Mouse (Mus musculus): Measurements from ENCODE around the gene Orm2. TPM values are rescaled to one million over a fixed set of nuclear protein-coding genes. Genes with fewer than 3 reads are reported as not detected.
"Not testable (repeated sequence)": the region's sequence is repeated elsewhere in the genome, so short reads cannot be mapped to it uniquely, and the experiment has no call there.

Orm2 gene
- not detected in 2 replicates for polyA plus RNA-seq (2014; fragmentation: Nextera tagmentation; extraction: Ambion mirVana)

GRCm38 (mm10) chr4:63362150-63362549 is at the start of gene Orm2:
Orm2 (plus strand) TSS chr4:63362449.
- no peak within 1 kb of the TSS for H3K27ac ChIP-seq (ENCODE audit: low read depth, low read length)
- no peak within 1 kb of the TSS for H3K4me2 ChIP-seq
- H3K9me3 ChIP-seq (replicated peaks; ENCODE audit: control insufficient read depth, low read length) = no peaks in the 10 kb centered on the region
- no peaks in the 10 kb centered on the region for H3K4me1 ChIP-seq (ENCODE audit: control insufficient read depth, insufficient read depth, low read length)
- ATAC-seq (replicated peaks; ENCODE audit: insufficient number of reproducible peaks, low FRiP score, low TSS enrichment) = no peak
- 85% methylated on average over 5 of the region's 5 CpGs for WGBS (ENCODE audit: insufficient replicate concordance)
- H3K27me3 ChIP-seq (ENCODE audit: control insufficient read depth, insufficient read depth, low read length) = no peaks in the 10 kb centered on the region
- H3K36me3 ChIP-seq (ENCODE audit: control insufficient read depth, insufficient read depth, low read length) = no peaks in the 10 kb centered on the region
- H3K9ac ChIP-seq (ENCODE audit: low read depth, low read length) = no peak within 1 kb of the TSS
- H3K4me3 ChIP-seq (ENCODE audit: low read depth, low read length) = no peak within 1 kb of the TSS

DNA sequence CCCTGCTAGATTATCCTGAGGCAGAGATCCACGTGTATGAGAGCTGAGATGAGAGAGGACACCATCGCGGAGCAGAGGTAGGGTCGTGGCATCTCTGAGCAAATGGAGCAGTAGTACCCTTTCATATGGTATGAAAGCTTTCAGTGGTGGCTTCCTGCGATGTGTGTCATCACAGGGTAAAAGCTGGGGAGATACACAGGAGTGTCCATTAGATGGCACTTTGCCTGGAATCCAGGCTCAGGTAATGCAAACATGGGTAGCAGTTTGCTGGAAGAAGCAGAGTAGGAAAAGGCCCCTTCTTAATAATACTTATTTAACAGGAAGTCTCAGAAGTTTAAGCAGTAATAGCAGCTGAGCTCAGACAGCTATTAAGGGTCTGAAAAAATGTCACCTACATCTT is 48.2 kb upstream of the Orm2 start:
- Histone ChIP-seq H3K4me3 (ENCODE audit: low read depth, low read length) (no peak overlapping the region), H3K4me1 (ENCODE audit: control insufficient read depth, insufficient read depth, low read length) (peaks cover 15% of the 10 kb centered on the region), H3K36me3 (ENCODE audit: control insufficient read depth, insufficient read depth, low read length) (no peaks in the 10 kb centered on the region), H3K4me2 (no peak overlapping the region), H3K9me3 (replicated peaks; ENCODE audit: control insufficient read depth, low read length) (no peaks in the 10 kb centered on the region), H3K27me3 (ENCODE audit: control insufficient read depth, insufficient read depth, low read length) (no peaks in the 10 kb centered on the region), H3K27ac (ENCODE audit: low read depth, low read length) (no peak overlapping the region), H3K9ac (ENCODE audit: low read depth, low read length) (no peak overlapping the region)
- WGBS (ENCODE audit: insufficient replicate concordance) = 79% methylated on average over 5 of the region's 5 CpGs
- no peak for ATAC-seq (replicated peaks; ENCODE audit: insufficient number of reproducible peaks, low FRiP score, low TSS enrichment)

DNA sequence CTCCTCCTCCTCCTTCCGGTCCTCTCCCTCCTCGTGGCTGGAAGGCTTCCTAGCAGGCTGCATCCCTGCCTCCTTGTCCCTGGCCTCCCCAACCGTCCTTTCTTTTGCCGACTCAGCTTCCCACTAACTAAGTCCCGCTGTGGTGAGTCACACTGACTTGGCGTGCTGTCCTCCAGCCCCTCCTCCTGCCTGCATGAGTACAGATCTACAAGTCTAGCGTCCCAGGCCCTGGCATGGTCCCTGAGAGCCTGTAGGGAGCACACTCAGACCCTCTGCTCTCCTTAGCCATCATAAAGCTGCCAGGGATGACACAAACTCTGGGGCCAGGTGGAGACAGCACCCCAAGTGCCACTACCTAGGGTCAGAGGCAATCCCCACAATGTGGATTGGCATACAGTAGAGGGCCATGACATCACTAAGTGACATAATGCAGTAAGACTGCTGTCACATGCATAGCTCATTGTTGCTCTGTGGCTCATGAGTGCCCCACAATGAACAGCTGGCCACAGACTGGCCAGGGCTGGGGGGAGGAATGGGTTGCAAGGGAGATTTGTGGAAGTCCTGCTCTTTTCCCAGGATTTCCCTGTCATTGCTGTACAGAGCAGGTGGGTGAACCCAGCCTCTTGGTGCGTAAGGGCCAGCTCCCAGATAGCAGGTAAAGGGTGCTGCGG is 46.0 kb upstream of the Orm2 start:
- 63% methylated on average over 9 of the region's 9 CpGs for WGBS (ENCODE audit: insufficient replicate concordance)
- no peak overlapping the region for H3K27ac ChIP-seq (ENCODE audit: low read depth, low read length)
- no peak overlapping the region for H3K4me3 ChIP-seq (ENCODE audit: low read depth, low read length)
- H3K4me2 ChIP-seq = no peak overlapping the region
- H3K4me1 ChIP-seq (ENCODE audit: control insufficient read depth, insufficient read depth, low read length) = 0 out of 2 replicates have a peak, but pooled peaks cover 2% of the 10 kb centered on the region
- H3K9ac ChIP-seq (ENCODE audit: low read depth, low read length) = no peak overlapping the region
- no peaks in the 10 kb centered on the region for H3K36me3 ChIP-seq (ENCODE audit: control insufficient read depth, insufficient read depth, low read length)
- H3K9me3 ChIP-seq (replicated peaks; ENCODE audit: control insufficient read depth, low read length) = no peaks in the 10 kb centered on the region
- ATAC-seq (replicated peaks; ENCODE audit: insufficient number of reproducible peaks, low FRiP score, low TSS enrichment) = no peak
- no peaks in the 10 kb centered on the region for H3K27me3 ChIP-seq (ENCODE audit: control insufficient read depth, insufficient read depth, low read length)

GRCm38 (mm10) chr4:63319566-63319965 is 42.7 kb upstream of the Orm2 start:
- H3K36me3 ChIP-seq (ENCODE audit: control insufficient read depth, insufficient read depth, low read length); H3K9me3 ChIP-seq (replicated peaks; ENCODE audit: control insufficient read depth, low read length): not testable (repeated sequence)
- 17% methylated on average over 3 of the region's 3 CpGs for WGBS (ENCODE audit: insufficient replicate concordance)

DNA sequence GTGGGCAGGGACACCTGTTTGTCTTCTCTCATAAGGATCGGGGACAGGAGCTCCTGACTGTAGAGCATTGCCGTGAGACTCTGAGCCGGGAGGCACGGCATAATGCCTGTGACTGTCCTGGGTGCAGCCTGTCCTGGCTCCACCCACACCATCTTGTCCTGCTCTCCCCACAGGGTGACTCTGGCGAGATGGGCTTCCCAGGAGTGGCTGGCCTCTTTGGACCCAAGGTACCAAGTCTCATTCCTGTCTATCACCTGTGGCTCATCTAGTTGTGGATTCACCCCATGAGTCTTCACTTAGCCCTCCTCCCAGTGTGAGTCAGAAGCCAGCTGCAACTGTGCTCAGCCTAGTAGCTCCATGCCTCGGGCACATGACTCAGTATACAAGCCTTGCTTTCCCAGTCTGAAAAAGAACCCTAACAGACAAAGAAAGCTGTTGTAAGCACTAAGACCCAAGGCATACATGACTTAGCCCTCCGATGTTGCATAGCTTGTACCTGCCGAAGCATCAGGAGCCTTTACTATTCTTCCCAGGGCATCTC is 38.9 kb upstream of the Orm2 start:
- no peak for ATAC-seq (replicated peaks; ENCODE audit: insufficient number of reproducible peaks, low FRiP score, low TSS enrichment)
- no peak overlapping the region for H3K27ac ChIP-seq (ENCODE audit: low read depth, low read length)
- no peak overlapping the region for H3K9ac ChIP-seq (ENCODE audit: low read depth, low read length)
- H3K4me2 ChIP-seq = no peak overlapping the region
- H3K4me3 ChIP-seq (ENCODE audit: low read depth, low read length) = no peak overlapping the region
- H3K4me1 ChIP-seq (ENCODE audit: control insufficient read depth, insufficient read depth, low read length) = no peaks in the 10 kb centered on the region
- no peaks in the 10 kb centered on the region; the same call in 1 of the 2 replicates for H3K36me3 ChIP-seq (ENCODE audit: control insufficient read depth, insufficient read depth, low read length)
- no peaks in the 10 kb centered on the region for H3K9me3 ChIP-seq (replicated peaks; ENCODE audit: control insufficient read depth, low read length)
- WGBS (ENCODE audit: insufficient replicate concordance) = 63% methylated on average over 8 of the region's 8 CpGs
- H3K27me3 ChIP-seq (ENCODE audit: control insufficient read depth, insufficient read depth, low read length) = no peaks in the 10 kb centered on the region

More at GRCm38 (mm10) chr4:63319566-63319965, 42.7 kb upstream of the Orm2 start:
- not testable (repeated sequence) for H3K27ac ChIP-seq (ENCODE audit: low read depth, low read length); H3K4me3 ChIP-seq (ENCODE audit: low read depth, low read length); H3K9ac ChIP-seq (ENCODE audit: low read depth, low read length); H3K27me3 ChIP-seq (ENCODE audit: control insufficient read depth, insufficient read depth, low read length); ATAC-seq (replicated peaks; ENCODE audit: insufficient number of reproducible peaks, low FRiP score, low TSS enrichment); H3K4me1 ChIP-seq (ENCODE audit: control insufficient read depth, insufficient read depth, low read length); H3K4me2 ChIP-seq

DNA sequence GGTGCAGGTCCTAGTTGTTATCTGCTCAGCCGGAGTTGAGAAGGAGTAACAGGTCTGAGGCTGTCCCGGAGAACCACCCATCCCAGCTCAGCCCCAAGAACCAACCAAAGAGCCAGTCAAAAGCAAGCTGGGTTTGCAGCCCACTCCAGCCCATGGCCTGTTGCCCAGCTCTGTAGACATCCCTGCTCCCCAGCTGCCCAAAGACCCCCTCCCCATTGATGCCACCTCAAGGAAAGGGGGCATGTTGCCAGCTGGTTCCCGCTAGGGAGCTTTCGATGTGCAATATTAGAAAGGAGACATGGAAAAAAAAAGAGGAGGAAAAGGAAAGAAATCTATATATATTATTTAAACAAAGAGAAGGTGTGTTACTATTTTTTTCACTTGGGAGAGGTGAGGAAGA is 28.8 kb upstream of the Orm2 start:
- WGBS (ENCODE audit: insufficient replicate concordance) = 87% methylated on average over 4 of the region's 4 CpGs
- Histone ChIP-seq H3K9me3 (replicated peaks; ENCODE audit: control insufficient read depth, low read length) (no peaks in the 10 kb centered on the region), H3K9ac (ENCODE audit: low read depth, low read length) (no peak overlapping the region), H3K27me3 (ENCODE audit: control insufficient read depth, insufficient read depth, low read length) (no peaks in the 10 kb centered on the region), H3K4me1 (ENCODE audit: control insufficient read depth, insufficient read depth, low read length) (no peaks in the 10 kb centered on the region), H3K36me3 (ENCODE audit: control insufficient read depth, insufficient read depth, low read length) (0 out of 2 replicates have a peak, but pooled peaks cover 3% of the 10 kb centered on the region), H3K27ac (ENCODE audit: low read depth, low read length) (no peak overlapping the region), H3K4me2 (no peak overlapping the region), H3K4me3 (ENCODE audit: low read depth, low read length) (no peak overlapping the region)
- no peak for ATAC-seq (replicated peaks; ENCODE audit: insufficient number of reproducible peaks, low FRiP score, low TSS enrichment)

DNA sequence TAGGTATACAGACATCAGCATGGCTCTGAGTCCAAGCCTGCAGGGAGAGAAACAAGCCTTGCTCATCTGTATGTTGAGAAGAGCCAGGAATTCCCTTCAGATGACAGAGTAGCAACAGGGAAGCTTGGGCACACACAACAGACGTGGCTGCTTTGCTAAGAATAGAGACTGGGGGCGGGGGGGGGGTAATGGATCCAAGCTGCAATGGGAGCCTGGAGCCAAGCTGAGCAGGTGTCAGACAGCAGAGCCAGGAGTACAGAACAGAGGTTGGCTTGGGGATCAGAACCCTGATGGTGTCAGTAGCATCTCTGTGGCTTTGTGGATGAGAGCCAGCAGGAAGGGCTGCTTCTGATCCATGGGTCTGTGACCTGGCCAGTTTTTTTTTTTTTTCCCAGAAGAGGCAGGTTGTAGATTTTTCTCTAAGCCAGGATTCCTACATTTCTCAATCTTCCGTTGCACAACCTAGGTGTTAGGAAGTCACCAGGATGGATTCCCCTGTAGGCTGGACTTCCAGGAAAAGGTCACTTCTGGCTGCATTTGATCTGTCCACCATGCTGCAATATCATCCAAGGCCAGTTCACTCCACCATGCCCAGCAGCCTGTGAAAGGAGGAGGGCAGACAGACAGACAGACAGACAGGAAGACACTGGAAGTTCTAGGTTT is 23.7 kb upstream of the Orm2 start:
- no peak for ATAC-seq (replicated peaks; ENCODE audit: insufficient number of reproducible peaks, low FRiP score, low TSS enrichment)
- Histone ChIP-seq H3K9me3 (replicated peaks; ENCODE audit: control insufficient read depth, low read length) (no peaks in the 10 kb centered on the region), H3K27ac (ENCODE audit: low read depth, low read length) (no peak overlapping the region), H3K36me3 (ENCODE audit: control insufficient read depth, insufficient read depth, low read length) (no peaks in the 10 kb centered on the region), H3K4me1 (ENCODE audit: control insufficient read depth, insufficient read depth, low read length) (no peaks in the 10 kb centered on the region), H3K9ac (ENCODE audit: low read depth, low read length) (no peak overlapping the region), H3K4me2 (no peak overlapping the region), H3K27me3 (ENCODE audit: control insufficient read depth, insufficient read depth, low read length) (no peaks in the 10 kb centered on the region), H3K4me3 (ENCODE audit: low read depth, low read length) (no peak overlapping the region)
- WGBS (ENCODE audit: insufficient replicate concordance) = 58% methylated on average over 3 of the region's 3 CpGs

DNA sequence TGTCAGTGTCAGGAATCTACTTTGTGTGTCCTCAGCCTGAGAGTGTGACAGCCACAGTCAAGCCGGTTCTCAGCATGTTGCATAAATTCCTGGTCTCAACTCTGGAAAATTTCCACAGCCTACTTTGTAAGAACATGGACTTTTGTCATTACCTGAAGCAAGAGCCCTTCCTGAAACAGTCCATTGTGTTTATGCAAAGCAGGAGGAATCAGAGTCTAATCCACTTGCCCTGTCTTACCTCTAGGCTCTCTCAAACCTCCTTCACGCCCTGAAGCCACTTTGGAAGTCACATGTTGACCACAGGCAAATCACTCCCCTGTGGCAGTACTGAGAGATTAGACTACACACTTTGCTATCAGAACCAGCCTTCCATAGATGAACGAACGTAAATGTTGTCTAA is 19.8 kb upstream of the Orm2 start:
- Histone ChIP-seq H3K4me1 (ENCODE audit: control insufficient read depth, insufficient read depth, low read length) (no peaks in the 10 kb centered on the region), H3K27me3 (ENCODE audit: control insufficient read depth, insufficient read depth, low read length) (no peaks in the 10 kb centered on the region), H3K9ac (ENCODE audit: low read depth, low read length) (no peak overlapping the region), H3K4me3 (ENCODE audit: low read depth, low read length) (no peak overlapping the region), H3K9me3 (replicated peaks; ENCODE audit: control insufficient read depth, low read length) (no peaks in the 10 kb centered on the region), H3K27ac (ENCODE audit: low read depth, low read length) (no peak overlapping the region), H3K36me3 (ENCODE audit: control insufficient read depth, insufficient read depth, low read length) (no peaks in the 10 kb centered on the region), H3K4me2 (no peak overlapping the region)
- ATAC-seq (replicated peaks; ENCODE audit: insufficient number of reproducible peaks, low FRiP score, low TSS enrichment) = no peak
- 66% methylated on average over 4 of the region's 4 CpGs for WGBS (ENCODE audit: insufficient replicate concordance)

Measured in heart, embryonic 11.5 days (tissue).